Mouse (Mus musculus): ENCODE measurements around the gene Klhl10. TPM values are rescaled to one million over a fixed set of nuclear protein-coding genes. Genes with fewer than 3 reads are reported as not detected.

Gene Klhl10
- 0.56 and 0.65 TPM in 2 replicates for total RNA-seq (2012; rRNA removed)
- polyA plus RNA-seq (2012; ENCODE audit: insufficient read depth in 1 of 2, insufficient read length in 2 of 2, low read depth in 1 of 2, low replicate concordance in 2 of 2, missing spikeins in 1 of 2), result under 1 TPM in 1 of 2 experiments, not detected in 1; 0.81 TPM

DNA sequence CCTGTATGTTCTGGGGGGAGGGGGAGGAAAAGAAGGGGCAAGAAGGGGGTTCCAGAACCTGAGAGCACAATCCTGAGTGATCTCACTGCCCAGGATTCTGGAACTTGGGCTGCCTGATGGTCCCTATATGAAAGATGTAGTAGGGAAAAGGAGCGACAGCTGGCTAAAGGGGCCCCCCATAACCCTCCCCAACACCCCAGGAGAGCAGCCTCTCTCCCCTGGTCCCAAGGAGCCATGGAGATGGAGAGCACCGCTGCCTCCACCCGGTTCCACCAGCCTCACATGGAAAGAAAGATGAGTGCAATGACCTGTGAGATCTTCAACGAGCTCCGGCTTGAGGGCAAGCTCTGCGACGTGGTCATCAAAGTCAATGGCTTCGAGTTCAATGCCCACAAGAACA is at the start of gene Klhl10, which contains the start of gene Nt5c3b:
TSS of gene Klhl10 (plus strand) at position 121 of the 400 bp plus-strand sequence.
TSS of gene Nt5c3b (minus strand) at position 12 of the 400 bp plus-strand sequence.
- Histone ChIP-seq H3K4me1 (ENCODE audit: control insufficient read depth in 1 of 2, insufficient read depth in 2 of 2, low read length in 2 of 2) (peaks cover 2 to 12% of the 10 kb centered on the region in 2 experiments; a peak in 3 of 4 replicates), H3K27ac (ENCODE audit: control insufficient read depth, low read depth, low read length) (peak within 1 kb of the TSS; percentile 16), H3K79me2 (ENCODE audit: control insufficient read depth, insufficient read depth, low read length, poor library complexity) (peaks cover 5% of the 10 kb centered on the region; the same call in 1 of the 2 replicates), H3K9ac (ENCODE audit: control insufficient read depth, low read depth, low read length, poor library complexity, severe bottlenecking) (peak within 1 kb of the TSS; percentile 77), H3K9me3 (replicated peaks; ENCODE audit: insufficient read depth, low read length) (no peaks in the 10 kb centered on the region), H3K36me3 (ENCODE audit: control insufficient read depth in 1 of 2, insufficient read depth in 2 of 2, low read length in 2 of 2) (peaks cover 0 to 9% of the 10 kb centered on the region in 2 experiments; a peak in 2 of 4 replicates), H3K27me3 (ENCODE audit: control insufficient read depth in 1 of 2, insufficient read depth in 2 of 2, low read length in 2 of 2) (no peaks in the 10 kb centered on the region), H3K4me3 (ENCODE audit: control insufficient read depth in 1 of 2, insufficient read depth in 1 of 2, low read depth in 2 of 2, low read length in 2 of 2) (peak within 1 kb of the TSS; percentile 73 to 81)
- DNase-seq (ENCODE audit: low read depth, low spot score), result no peak
- TF ChIP-seq POLR2AphosphoS5 (IDR thresholded peaks at IDR 0.05; ENCODE audit: borderline replicate concordance, low read depth, low read length) (no peak), GATA1 (IDR thresholded peaks at IDR 0.05; ENCODE audit: low read depth, low read length) (no peak), POLR2AphosphoS2 (IDR thresholded peaks at IDR 0.05; ENCODE audit: low read length) (no peak), ZMIZ1 (IDR thresholded peaks at IDR 0.05; ENCODE audit: low read depth, low read length) (no peak), USF2 (IDR thresholded peaks at IDR 0.05; ENCODE audit: borderline replicate concordance in 1 of 2, insufficient read depth in 1 of 2, low read depth in 1 of 2, low read length in 2 of 2) (no peak), MAFK (IDR thresholded peaks at IDR 0.05; ENCODE audit: borderline replicate concordance, low read depth, low read length) (no peak), RCOR1 (IDR thresholded peaks at IDR 0.05; ENCODE audit: low read depth, low read length) (no peak), MEF2A (IDR thresholded peaks at IDR 0.05; ENCODE audit: extremely low read depth, insufficient replicate concordance, low read depth, low read length, poor library complexity, severe bottlenecking) (no peak), GABPA (IDR thresholded peaks at IDR 0.05; ENCODE audit: low read depth, low read length) (no peak), KAT2A (conservative IDR thresholded peaks at IDR 0.05; ENCODE audit: low read depth, low read length) (no peak), USF1 (IDR thresholded peaks at IDR 0.05; ENCODE audit: low read depth, low read length) (no peak), HCFC1 (IDR thresholded peaks at IDR 0.05; ENCODE audit: low read depth, low read length) (no peak), ZC3H11A (IDR thresholded peaks at IDR 0.05; ENCODE audit: low read depth, low read length) (no peak)

DNA sequence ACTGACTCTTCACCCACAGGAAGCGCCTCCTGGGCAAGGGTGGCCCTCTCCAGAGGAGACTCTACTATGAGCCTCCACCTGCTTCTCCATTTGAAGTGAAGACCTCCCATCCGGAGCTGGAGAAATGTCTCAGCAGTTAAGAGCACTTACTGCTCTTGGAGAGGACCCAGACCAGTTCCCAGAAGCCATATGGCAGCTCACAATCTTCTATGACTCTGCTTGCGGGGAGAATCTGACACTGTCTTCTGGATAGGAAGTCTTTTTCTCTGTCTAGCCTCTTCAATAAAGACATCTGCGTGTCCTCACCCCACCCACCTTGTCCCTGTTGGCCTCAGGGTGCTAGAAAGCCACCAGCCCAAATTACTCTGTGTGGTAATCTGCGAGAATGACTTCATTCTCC is 48.8 kb upstream of the Klhl10 start:
- Histone ChIP-seq H3K27me3 (ENCODE audit: control insufficient read depth in 1 of 2, insufficient read depth in 2 of 2, low read length in 2 of 2) (no peaks in the 10 kb centered on the region), H3K9ac (ENCODE audit: control insufficient read depth, low read depth, low read length, poor library complexity, severe bottlenecking) (no peak overlapping the region), H3K27ac (ENCODE audit: control insufficient read depth, low read depth, low read length) (no peak overlapping the region), H3K4me3 (ENCODE audit: control insufficient read depth in 1 of 2, insufficient read depth in 1 of 2, low read depth in 2 of 2, low read length in 2 of 2) (no peak overlapping the region), H3K36me3 (ENCODE audit: control insufficient read depth in 1 of 2, insufficient read depth in 2 of 2, low read length in 2 of 2) (peaks cover 0 to 12% of the 10 kb centered on the region in 2 experiments; a peak in 2 of 4 replicates), H3K9me3 (replicated peaks; ENCODE audit: insufficient read depth, low read length) (no peaks in the 10 kb centered on the region), H3K4me1 (ENCODE audit: control insufficient read depth in 1 of 2, insufficient read depth in 2 of 2, low read length in 2 of 2) (peaks cover 0 to 29% of the 10 kb centered on the region in 2 experiments; a peak in 2 of 4 replicates), H3K79me2 (ENCODE audit: control insufficient read depth, insufficient read depth, low read length, poor library complexity) (no peaks in the 10 kb centered on the region)
- no peak for DNase-seq (ENCODE audit: low read depth, low spot score)
- no peak for TF ChIP-seq SMC3 (IDR thresholded peaks at IDR 0.05; ENCODE audit: low read depth, low read length)
- no peak for TF ChIP-seq ZNF384 (IDR thresholded peaks at IDR 0.05; ENCODE audit: low read depth, low read length)
- TF ChIP-seq POLR2A (IDR thresholded peaks at IDR 0.05; ENCODE audit: control insufficient read depth in 1 of 2, insufficient read depth in 1 of 2, low read depth in 1 of 2, low read length in 2 of 2, poor library complexity in 1 of 2), result no peak
- no peak for TF ChIP-seq NELFE (IDR thresholded peaks at IDR 0.05; ENCODE audit: low read depth, low read length)
- no peak for TF ChIP-seq ELF1 (IDR thresholded peaks at IDR 0.05; ENCODE audit: low read depth, low read length)
- TF ChIP-seq RAD21 (IDR thresholded peaks at IDR 0.05; ENCODE audit: low read depth, low read length), result no peak
- TF ChIP-seq EP300 (IDR thresholded peaks at IDR 0.05; ENCODE audit: low read depth in 1 of 2, low read length in 2 of 2), result no peak
- no peak for TF ChIP-seq ETS1 (IDR thresholded peaks at IDR 0.05; ENCODE audit: low read depth, low read length)
- no peak for TF ChIP-seq MAX (IDR thresholded peaks at IDR 0.05; ENCODE audit: low read length)
